Mouse (Mus musculus) CD4-positive, CD25-positive, alpha-beta regulatory T cell, adult 2 months (primary cell): ENCODE results near the gene Stom.

Experiments used
- DNase-seq: peaks from one replicate; pipeline ENCODE4 v3.0.0-alpha.2; 2012; ENCODE audit warnings: low read depth, low spot score

Gene Stom

DNA sequence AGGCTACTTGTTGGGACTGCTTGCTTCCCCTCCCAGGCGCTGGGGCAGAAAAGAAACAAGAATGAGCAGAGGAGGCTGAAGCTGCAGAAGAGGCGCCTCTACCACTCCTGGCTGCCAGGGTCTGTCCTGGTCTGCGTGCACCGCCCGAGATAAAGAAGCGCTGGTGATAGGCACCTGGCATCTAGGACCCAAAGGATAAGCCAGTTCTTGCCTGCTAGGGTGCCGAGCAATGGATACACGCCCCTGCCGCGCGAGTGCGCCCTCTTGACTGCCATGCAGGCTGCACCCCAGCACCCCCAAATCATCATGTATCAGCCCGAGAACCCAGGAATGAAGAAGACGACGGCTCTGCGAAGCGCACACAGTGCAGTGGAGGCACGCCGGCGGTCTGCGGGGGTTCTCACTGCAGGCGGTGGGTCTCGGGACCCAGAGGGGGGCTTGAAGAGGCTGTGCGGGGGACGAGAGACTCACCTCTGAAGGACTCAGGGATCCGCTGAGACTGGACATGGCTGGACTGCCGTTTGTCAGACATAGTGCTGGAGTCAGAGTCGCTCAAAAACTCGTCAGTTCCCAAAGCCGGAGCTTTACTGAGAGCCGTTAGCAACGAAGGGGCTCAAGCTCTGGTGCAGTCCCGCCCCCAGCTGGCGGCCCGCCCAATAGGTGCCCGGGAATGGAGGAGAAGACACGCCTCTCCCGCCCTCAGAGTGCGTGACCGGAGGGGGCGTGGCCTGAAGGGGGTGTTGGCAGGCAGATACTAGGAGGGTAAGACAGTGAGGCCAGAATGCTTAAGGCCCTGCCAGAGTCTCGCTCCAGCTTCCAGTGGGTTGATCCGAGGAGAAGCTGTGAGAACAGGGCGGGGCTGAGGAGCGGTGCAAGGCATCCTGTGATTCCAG lies at the start of gene Stom:
Stom (minus strand) TSS at position 589 of the 893 bp plus-strand sequence.
- peak; percentile 98 for DNase-seq

DNA sequence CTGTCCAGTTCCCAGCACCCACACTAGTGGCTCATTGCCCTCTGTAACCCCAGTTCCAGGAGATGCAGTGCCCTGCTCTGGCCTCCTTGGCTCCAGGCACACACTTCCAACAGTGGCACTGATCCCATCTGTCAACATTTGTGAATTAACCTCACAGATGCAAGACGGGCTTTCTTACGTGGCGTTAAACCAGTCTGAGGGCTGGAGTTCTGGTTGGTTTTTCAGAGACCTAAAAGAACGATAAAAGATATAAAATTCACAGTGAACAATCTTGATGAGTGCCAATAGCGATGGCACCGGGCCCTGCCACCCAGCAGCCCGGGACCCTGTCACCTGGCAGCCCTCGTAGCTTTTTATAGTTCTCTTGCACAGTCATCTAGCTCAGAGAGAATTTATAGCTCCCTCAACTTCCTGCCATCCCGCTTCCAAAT lies 48.7 kb upstream of the Stom start:
- DNase-seq, result no peak

GRCm38 (mm10) chr2:35379306-35379705 lies 42.5 kb upstream of the Stom start:
- DNase-seq, result no peak

GRCm38 (mm10) chr2:35377600-35377999 lies 40.8 kb upstream of the Stom start:
- DNase-seq, result no peak

DNA sequence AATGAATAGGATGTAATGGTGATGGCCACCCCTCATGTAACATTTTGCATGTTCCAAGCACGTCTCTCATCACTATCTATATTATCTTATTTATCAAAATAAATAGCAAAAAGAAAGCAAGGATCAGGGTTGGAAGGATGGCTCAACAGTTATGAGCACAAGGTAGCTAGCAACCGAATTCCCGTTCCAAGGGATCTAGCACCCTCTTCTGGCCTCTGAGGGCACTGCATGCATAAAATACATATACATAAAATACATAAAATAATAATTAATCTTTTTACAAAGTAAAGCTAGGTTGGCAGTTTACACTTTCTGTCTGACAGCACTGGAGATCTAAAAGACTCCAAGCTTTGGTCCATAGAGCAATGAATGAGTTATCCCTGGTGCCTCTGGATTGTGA lies 36.2 kb upstream of the Stom start:
- DNase-seq, result peak; percentile 41

DNA sequence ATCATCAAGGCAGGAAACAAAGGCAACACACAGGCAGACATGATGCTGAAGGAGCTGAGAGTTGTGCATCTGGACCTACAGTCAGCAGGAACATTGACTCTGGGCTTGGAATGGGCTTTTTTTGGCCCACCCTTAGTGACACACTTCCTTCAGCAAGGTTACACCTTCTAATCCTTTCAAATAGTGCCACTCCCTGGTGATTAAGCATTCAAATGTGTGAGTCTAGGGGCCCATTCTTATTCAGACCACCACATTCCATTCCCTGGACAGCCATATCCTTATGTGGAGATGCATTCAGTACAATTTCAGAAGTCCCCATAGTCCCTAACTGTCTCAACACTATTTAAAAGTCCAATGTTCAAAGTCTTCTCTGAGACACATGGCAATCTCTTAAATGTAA lies 33.9 kb upstream of the Stom start:
- DNase-seq, result no peak

GRCm38 (mm10) chr2:35367629-35368028 lies 30.9 kb upstream of the Stom start, which contains the start of gene 4930568D16Rik:
TSS of gene 4930568D16Rik (minus strand) at chr2:35367729.
- no peak for DNase-seq

DNA sequence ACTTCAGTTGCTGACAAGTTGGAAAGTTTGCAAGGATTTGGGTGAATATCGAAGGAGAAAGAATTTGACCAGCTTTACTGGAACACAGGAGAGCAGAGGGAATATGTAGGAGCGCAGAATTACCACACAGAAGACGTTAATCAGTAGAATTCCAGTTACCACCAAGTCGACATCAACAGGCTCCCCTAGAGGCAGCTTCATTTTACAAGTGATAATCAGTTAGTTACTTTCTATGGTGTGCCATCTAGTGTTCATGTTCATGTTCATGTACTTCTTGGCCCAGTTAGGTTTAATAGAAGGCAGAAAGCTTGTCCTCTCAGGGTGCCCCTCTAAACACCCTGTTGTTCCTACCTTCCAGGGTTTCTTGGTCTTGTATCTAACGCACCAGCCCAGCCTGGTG lies 12.4 kb upstream of the Stom start:
- peak; percentile 57 for DNase-seq

DNA sequence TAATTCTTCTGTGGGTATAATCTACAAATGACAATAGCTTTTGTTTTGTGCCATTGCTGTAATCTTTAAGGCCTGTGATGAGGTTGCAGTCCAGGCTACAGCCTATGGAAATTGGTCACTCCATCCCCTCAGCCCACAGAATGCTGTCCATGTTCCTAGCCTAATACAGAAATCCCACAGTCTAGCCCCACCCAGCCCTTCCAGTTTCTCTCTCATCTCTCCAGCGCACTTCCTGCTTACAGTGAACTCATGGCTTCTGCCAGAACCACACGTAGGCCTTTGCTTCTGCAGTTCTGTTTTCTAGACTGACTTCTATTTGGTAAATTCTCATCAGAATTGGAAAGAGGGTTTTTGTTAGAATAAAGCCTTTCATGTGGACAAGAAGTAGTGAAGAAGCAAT lies 9.2 kb upstream of the Stom start:
- no peak for DNase-seq

GRCm38 (mm10) chr2:35342605-35343004 lies 5.8 kb upstream of the Stom start:
- no peak for DNase-seq

DNA sequence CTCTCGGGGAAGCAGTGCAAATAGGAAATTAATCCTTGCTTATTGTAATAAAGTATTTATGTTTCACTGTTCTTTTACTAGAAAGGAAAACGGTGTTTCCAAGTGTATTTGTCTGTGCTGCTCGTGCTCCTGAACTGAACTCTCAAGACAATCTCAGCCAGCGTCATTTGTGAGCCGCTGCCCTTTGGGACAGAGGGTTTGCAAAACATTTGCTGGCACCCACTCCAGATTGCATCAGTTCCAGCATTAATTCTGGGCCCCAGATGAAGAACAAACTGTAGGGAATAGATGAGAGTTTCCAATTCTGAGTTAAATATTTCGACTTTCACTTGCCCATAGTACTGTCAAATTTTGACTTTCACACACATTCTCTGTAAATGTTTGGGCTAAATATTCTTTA lies 1.9 kb upstream of the Stom start:
- no peak for DNase-seq

- DNase-seq, result no peak
These were observed 1.3 kb upstream of the Stom start for GRCm38 (mm10) chr2:35338036-35338435.

GRCm38 (mm10) chr2:35337419-35337818 lies 643 bp upstream of the Stom start:
- no peak for DNase-seq

- no peak for DNase-seq
These were observed 1.2 kb downstream of the Stom start for GRCm38 (mm10) chr2:35335620-35336019.

GRCm38 (mm10) chr2:35333670-35334069 lies 3.1 kb downstream of the Stom start:
- no peak for DNase-seq

GRCm38 (mm10) chr2:35331205-35331604 lies 5.6 kb downstream of the Stom start:
- DNase-seq, result no peak

- peak; percentile 10 for DNase-seq
These were observed 7.7 kb downstream of the Stom start for GRCm38 (mm10) chr2:35329061-35329460.

- no peak for DNase-seq
These were observed 8.5 kb downstream of the Stom start for GRCm38 (mm10) chr2:35328064-35328792.

- peak; percentile 3 for DNase-seq
These were observed 9.2 kb downstream of the Stom start for GRCm38 (mm10) chr2:35327583-35327982.

DNA sequence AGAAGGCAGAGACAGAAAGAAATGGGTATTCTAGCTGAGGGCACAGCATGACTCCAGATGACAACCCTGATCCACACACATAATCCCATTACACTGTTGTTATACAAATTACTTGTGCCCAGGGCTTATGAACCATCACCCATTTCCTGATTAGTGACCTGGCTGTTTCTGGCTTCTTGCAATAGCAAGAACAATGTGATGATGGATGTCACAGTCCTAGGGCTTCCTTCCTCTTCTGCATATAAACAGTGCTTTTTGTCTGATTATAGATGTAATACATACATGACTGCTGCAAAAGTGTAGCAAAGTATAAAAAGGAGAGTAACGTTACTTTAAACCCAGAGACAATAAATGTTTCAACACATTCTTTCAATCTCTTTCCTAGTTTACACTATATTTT lies 9.8 kb downstream of the Stom start:
- DNase-seq, result no peak

- DNase-seq, result no peak
These were observed 10.8 kb downstream of the Stom start for GRCm38 (mm10) chr2:35325930-35326329.

DNA sequence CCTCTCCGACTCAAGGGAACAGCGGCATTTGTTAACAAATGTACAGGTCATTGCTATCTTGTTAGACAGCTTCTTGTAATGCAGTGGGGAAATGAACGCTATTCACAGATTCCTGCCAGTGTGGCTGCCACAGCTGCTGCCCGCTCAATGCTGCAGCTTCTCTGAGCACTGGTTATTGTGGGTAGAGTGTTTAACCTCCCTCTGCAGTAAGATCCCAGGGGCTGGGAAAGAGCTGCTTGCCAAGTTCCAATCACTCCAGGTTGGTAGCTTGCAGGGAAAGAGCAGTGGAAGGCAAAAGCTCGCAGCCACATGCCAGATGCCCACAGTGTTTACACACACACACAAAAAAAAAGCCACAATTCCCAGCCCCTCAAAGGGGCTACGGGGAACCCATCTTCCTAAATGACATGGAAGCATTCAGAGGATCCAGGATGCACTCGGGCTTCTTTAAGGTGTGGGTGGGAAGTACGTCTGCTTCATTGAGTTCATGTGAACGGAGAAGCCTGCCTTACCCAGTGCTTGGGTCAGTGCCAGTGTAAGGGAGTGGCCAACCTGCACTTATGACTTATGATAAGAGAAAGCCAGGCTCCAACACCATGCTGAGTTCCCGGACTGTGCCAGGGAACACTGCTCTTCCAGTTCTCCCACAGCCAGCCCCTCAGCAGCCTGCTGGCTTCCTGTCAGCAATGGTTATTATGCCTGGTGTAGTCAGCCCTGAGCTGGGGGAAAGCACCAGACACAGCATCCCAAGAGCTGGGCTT lies 14.2 kb downstream of the Stom start:
- DNase-seq, result no peak
